8 mouse cellular contexts compared by ENCODE assay signal in the genomic region with DNA sequence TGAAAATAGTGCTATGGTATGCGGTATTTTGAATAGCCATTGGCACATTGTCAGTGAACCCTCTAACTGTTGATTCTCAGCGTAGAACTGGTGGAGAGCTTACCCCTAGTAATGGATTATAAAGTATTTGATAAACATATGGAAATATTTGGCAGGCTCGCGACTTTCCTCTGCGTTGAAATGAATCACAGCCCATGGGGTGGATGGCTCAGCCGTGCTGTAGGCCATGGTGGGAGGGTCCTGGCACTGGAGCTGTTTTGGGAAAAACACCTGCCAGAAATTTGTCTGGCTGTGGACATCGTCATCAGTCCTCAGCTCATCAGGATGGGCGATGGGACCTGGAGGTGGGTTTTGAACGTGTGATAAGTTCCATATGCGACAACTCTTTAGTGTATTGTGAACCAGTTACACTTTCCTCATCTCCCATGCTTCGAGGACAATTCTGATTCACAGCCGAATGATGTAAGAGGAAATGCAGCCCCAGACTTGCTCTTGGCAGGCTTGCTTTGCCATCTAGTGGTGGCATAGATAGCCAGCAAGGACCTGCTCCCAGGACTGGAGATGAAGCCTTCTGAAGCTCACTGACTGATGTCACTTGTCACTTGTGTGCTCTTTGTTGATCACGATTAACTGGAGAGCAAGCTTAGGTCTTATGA. TPM values are rescaled to one million over a fixed set of nuclear protein-coding genes. Genes with fewer than 3 reads are reported as not detected.
DNase-seq lines count a peak whose midpoint lies in the region; ATAC-seq and TF ChIP-seq lines count a peak whose summit lies in the region.

No protein-coding gene starts in this region.

- H3K4me1 ChIP-seq in embryonic fibroblast, embryonic 13.5 days (ENCODE audit: control insufficient read depth, insufficient read depth, low read length), result peaks cover 7% of the 10 kb centered on the region
- peaks cover 3 to 10% of the 10 kb centered on the region in 2 experiments for H3K4me1 ChIP-seq in heart, embryonic 14.5 days (ENCODE audit: control insufficient read depth in 2 of 2, insufficient read depth in 2 of 2, low read length in 2 of 2)
- peaks cover 5% of the 10 kb centered on the region; the same call in 1 of the 2 replicates for H3K4me1 ChIP-seq in liver, adult 2 months (ENCODE audit: control insufficient read depth, insufficient read depth, low read length)
- H3K4me1 ChIP-seq in neural tube, embryonic 11.5 days (ENCODE audit: control insufficient read depth, insufficient read depth, low read length), result no peaks in the 10 kb centered on the region

- DNase-seq in adrenal gland, postnatal 36 days, result peak; percentile 76 to 80
- peak; percentile 73 for DNase-seq in kidney, postnatal 10 days
- peak; percentile 80 for DNase-seq in liver, adult 2 months (ENCODE audit: extremely low read depth, low read depth, low spot score)
- peak; percentile 64 for DNase-seq in neural tube, embryonic 11.5 days (ENCODE audit: low spot score)
- DNase-seq in thymus, postnatal 25 days, result peak; percentile 18

- no peaks in the 10 kb centered on the region for H3K27me3 ChIP-seq in C2C12 (ENCODE audit: control insufficient read depth, insufficient read depth, insufficient read length)
- no peaks in the 10 kb centered on the region for H3K27me3 ChIP-seq in heart, embryonic 14.5 days (ENCODE audit: control insufficient read depth, insufficient read depth, low read length)
- H3K27me3 ChIP-seq in liver, adult 2 months (ENCODE audit: control insufficient read depth, insufficient read depth, low read length), result no peaks in the 10 kb centered on the region
- no peaks in the 10 kb centered on the region for H3K27me3 ChIP-seq in neural tube, embryonic 11.5 days (ENCODE audit: control insufficient read depth, insufficient read depth, low read length)

- H3K79me3 ChIP-seq in C2C12 (ENCODE audit: low read depth), result no peaks in the 10 kb centered on the region

- H3K79me2 ChIP-seq in C2C12 (ENCODE audit: control insufficient read depth, insufficient read depth), result no peaks in the 10 kb centered on the region
- no peaks in the 10 kb centered on the region for H3K79me2 ChIP-seq in liver, adult 2 months (ENCODE audit: control insufficient read depth, insufficient read depth, low read length)

- 0 out of 2 replicates have a peak, but pooled peaks have one; percentile 7 for TF ChIP-seq POLR2A in embryonic fibroblast, embryonic 13.5 days (IDR thresholded peaks at IDR 0.05; ENCODE audit: low read depth, low read length)
- no peak for TF ChIP-seq POLR2A in liver, adult 2 months (IDR thresholded peaks at IDR 0.05; ENCODE audit: extremely low read depth, insufficient read depth, low read length)

- no peak overlapping the region for H3K4me3 ChIP-seq in C2C12 (ENCODE audit: insufficient read depth, poor library complexity, severe bottlenecking)
- H3K4me3 ChIP-seq in embryonic fibroblast, embryonic 13.5 days (ENCODE audit: insufficient read depth, low read length), result no peak overlapping the region
- H3K4me3 ChIP-seq in heart, embryonic 14.5 days (ENCODE audit: control insufficient read depth in 1 of 2, insufficient read depth in 1 of 2, low read depth in 1 of 2, low read length in 2 of 2), result no peak overlapping the region
- no peak overlapping the region for H3K4me3 ChIP-seq in liver, adult 2 months (ENCODE audit: insufficient read depth, low read depth, low read length)
- H3K4me3 ChIP-seq in neural tube, embryonic 11.5 days (ENCODE audit: low read depth, low read length), result no peak overlapping the region

- peak; percentile 89 for TF ChIP-seq CTCF in C2C12 (IDR thresholded peaks at IDR 0.05; ENCODE audit: control insufficient read depth, insufficient read depth, insufficient read length)
- peak; percentile 85 for TF ChIP-seq CTCF in embryonic fibroblast, embryonic 13.5 days (IDR thresholded peaks at IDR 0.05; ENCODE audit: borderline replicate concordance, insufficient read depth, low read length)
- TF ChIP-seq CTCF in liver, adult 2 months (IDR thresholded peaks at IDR 0.05; ENCODE audit: low read depth, low read length), result peak; percentile 90

- ATAC-seq in heart, embryonic 14.5 days (ENCODE audit: insufficient number of reproducible peaks, insufficient read depth, low FRiP score, low read depth), result no peak
- peak; percentile 56 for ATAC-seq in neural tube, embryonic 11.5 days (ENCODE audit: insufficient read depth, low FRiP score, low TSS enrichment)

- H3K36me3 ChIP-seq in C2C12 (ENCODE audit: control insufficient read depth, insufficient read depth), result no peaks in the 10 kb centered on the region
- H3K36me3 ChIP-seq in heart, embryonic 14.5 days (ENCODE audit: control insufficient read depth, insufficient read depth, low read length), result no peaks in the 10 kb centered on the region
- no peaks in the 10 kb centered on the region for H3K36me3 ChIP-seq in liver, adult 2 months (ENCODE audit: control insufficient read depth, insufficient read depth, low read length)
- no peaks in the 10 kb centered on the region for H3K36me3 ChIP-seq in neural tube, embryonic 11.5 days (ENCODE audit: control insufficient read depth, insufficient read depth, low read length)

- H3K27ac ChIP-seq in embryonic fibroblast, embryonic 13.5 days (ENCODE audit: insufficient read depth, low read length), result peak overlapping the region; percentile 27
- no peak overlapping the region for H3K27ac ChIP-seq in heart, embryonic 14.5 days (replicated peaks in 1 of 2; ENCODE audit: control insufficient read depth in 1 of 2, insufficient read depth in 1 of 2, low read depth in 2 of 2, low read length in 2 of 2)
- H3K27ac ChIP-seq in liver, adult 2 months (replicated peaks; ENCODE audit: insufficient read depth, low read depth, low read length), result no peak overlapping the region
- H3K27ac ChIP-seq in neural tube, embryonic 11.5 days (ENCODE audit: low read depth, low read length), result no peak overlapping the region

- no peak overlapping the region for H3K9ac ChIP-seq in heart, embryonic 14.5 days (ENCODE audit: low read length)
- H3K9ac ChIP-seq in liver, adult 2 months (ENCODE audit: low read depth, low read length), result no peak overlapping the region
- H3K9ac ChIP-seq in neural tube, embryonic 11.5 days (ENCODE audit: low read length), result no peak overlapping the region

- H3ac ChIP-seq in C2C12 (ENCODE audit: control insufficient read depth, insufficient read length, low read depth), result no peak overlapping the region

- no peaks in the 10 kb centered on the region for H3K9me3 ChIP-seq in heart, embryonic 14.5 days (ENCODE audit: control insufficient read depth, low read length)
- H3K9me3 ChIP-seq in neural tube, embryonic 11.5 days (ENCODE audit: control insufficient read depth, low read length), result no peaks in the 10 kb centered on the region

- WGBS in heart, embryonic 14.5 days, result 27% methylated on average over 13 of the region's 13 CpGs
- 37% methylated on average over 13 of the region's 13 CpGs for WGBS in liver, adult 2 months
- 39% methylated on average over 13 of the region's 13 CpGs for WGBS in neural tube, embryonic 11.5 days

- 0 out of 2 replicates have a peak overlapping the region, but pooled peaks have one; percentile 14 for H3K4me2 ChIP-seq in heart, embryonic 14.5 days (ENCODE audit: low read length)
- no peak overlapping the region for H3K4me2 ChIP-seq in neural tube, embryonic 11.5 days (ENCODE audit: low read depth)

TF ChIP-seq in C2C12, 6 proteins besides CTCF, POLR2A, EP300 and RAD21:
- TF ChIP-seq USF1 (IDR thresholded peaks at IDR 0.05; ENCODE audit: low read depth) (no peak), MAX (IDR thresholded peaks at IDR 0.05) (no peak), CEBPB (IDR thresholded peaks at IDR 0.05; ENCODE audit: low read depth) (peak; percentile 56)

RNA-seq across cellular contexts. Expression of gene Prss35, which starts 2.6 kb away (rescaled TPM):
- polyA plus RNA-seq in C2C12 (2012; fragmentation: generic; extraction: Trizol), result 0.04 TPM
- 100 to 1,000 TPM; 153 to 823 TPM for total RNA-seq in adrenal gland, postnatal 36 days (2021)
- polyA plus RNA-seq in embryonic fibroblast, embryonic 13.5 days (2011; ENCODE audit: insufficient read length, low read depth, missing spikeins), result 7.3 and 23.0 TPM in 2 replicates
- polyA plus RNA-seq in heart, embryonic 14.5 days (2014; fragmentation: Nextera tagmentation; extraction: Ambion mirVana), result 24.5 and 35.7 TPM in 2 replicates
- 0.20 TPM in 1 of 2 replicates, not detected in the other for total RNA-seq in liver, adult 2 months (2014; rRNA removed)
- polyA plus RNA-seq in liver, adult 2 months (2012; rRNA removed), result 0.02 TPM in 1 of 2 replicates, not detected in the other
- 1.9 TPM in 2 replicates for polyA plus RNA-seq in neural tube, embryonic 11.5 days (2014; fragmentation: Nextera tagmentation; extraction: Ambion mirVana)

RNA-seq across cellular contexts. Expression of gene Me1, which starts 50.3 kb away (rescaled TPM):
- 50.1 TPM for polyA plus RNA-seq in C2C12 (2012; fragmentation: generic; extraction: Trizol)
- 1,000 to 10,000 TPM; 1,431 to 2,044 TPM for total RNA-seq in adrenal gland, postnatal 36 days (2021)
- polyA plus RNA-seq in embryonic fibroblast, embryonic 13.5 days (2011; ENCODE audit: insufficient read length, low read depth, missing spikeins), result 81.3 and 94.0 TPM in 2 replicates
- 29.3 and 33.3 TPM in 2 replicates for polyA plus RNA-seq in heart, embryonic 14.5 days (2014; fragmentation: Nextera tagmentation; extraction: Ambion mirVana)
- 62.8 and 87.4 TPM in 2 replicates for total RNA-seq in liver, adult 2 months (2014; rRNA removed)
- 66.3 and 101 TPM in 2 replicates for polyA plus RNA-seq in liver, adult 2 months (2012; rRNA removed)
- 15.8 and 18.2 TPM in 2 replicates for polyA plus RNA-seq in neural tube, embryonic 11.5 days (2014; fragmentation: Nextera tagmentation; extraction: Ambion mirVana)

Comparison
In these comparisons a context has a peak if more than half of its experiments do, and no peak if none do; other contexts are left out.
1. DNase-seq: peak in every context shown above with its lines; median percentile 80 in liver, adult 2 months; 78 in adrenal gland, postnatal 36 days; 73 in kidney, postnatal 10 days; 64 in neural tube, embryonic 11.5 days; 18 in thymus, postnatal 25 days.